Mouse (Mus musculus) liver, postnatal 0 days (tissue): Measurements from ENCODE around the gene P3h2. TPM values are rescaled to one million over a fixed set of nuclear protein-coding genes. Genes with fewer than 3 reads are reported as not detected.

ENCODE experiments used
- ATAC-seq: fragments of 200-750 bp; cut with Nextera tagmentation; 2 replicates; pipeline ENCODE4 v1.8.0; 2017; ENCODE audit warnings: mild to moderate bottlenecking, moderate library complexity
- DNase-seq: peaks from one replicate; pipeline ENCODE4 v3.0.0-alpha.2; 2016
- H3K27ac ChIP-seq: fragments of 300-500 bp; sonication (generic); 2 replicates; pipeline ENCODE4 v1.5.1; 2014; ENCODE audit warnings: antibody characterized with exemption, moderate library complexity, mild to moderate bottlenecking, low read depth
- H3K27me3 ChIP-seq: fragments of 300-500 bp; sonication (generic); 2 replicates; pipeline ENCODE4 v1.6.1; 2014; ENCODE audit warnings: low read length, control low read depth, mixed read lengths; ENCODE audit not compliant: insufficient read depth
- H3K36me3 ChIP-seq: fragments of 300-500 bp; sonication (generic); replicated peaks from 2 replicates; pipeline ENCODE4 v1.6.1; 2014; ENCODE audit warnings: mild to moderate bottlenecking, control low read depth, low read length, moderate library complexity, mixed read lengths; ENCODE audit not compliant: insufficient read depth
- H3K4me1 ChIP-seq: fragments of 300-500 bp; sonication (generic); 2 replicates; pipeline ENCODE4 v1.6.1; 2014; ENCODE audit warnings: antibody characterized with exemption, mild to moderate bottlenecking, control low read depth; ENCODE audit not compliant: insufficient read depth
- H3K4me2 ChIP-seq: fragments of 300-500 bp; sonication (generic); 2 replicates; pipeline ENCODE4 v1.6.1; 2014; ENCODE audit warnings: low read depth, mild to moderate bottlenecking, low read length, moderate library complexity, mixed read lengths
- H3K4me3 ChIP-seq: fragments of 300-500 bp; sonication (generic); 2 replicates; pipeline ENCODE4 v1.5.1; 2014; ENCODE audit warnings: low read depth, low read length
- H3K9ac ChIP-seq: fragments of 300-500 bp; sonication (generic); replicated peaks from 2 replicates; pipeline ENCODE4 v1.6.1; 2014; ENCODE audit warnings: mild to moderate bottlenecking, moderate library complexity
- H3K9me3 ChIP-seq: fragments of 300-500 bp; sonication (generic); 2 replicates; pipeline ENCODE4 v1.6.1; 2016; ENCODE audit warnings: mild to moderate bottlenecking, control low read depth, low read length, mixed read lengths
- CTCF ChIP-seq: sonication (generic); IDR thresholded peaks from 2 replicates; pipeline ENCODE4 v1.5.1; 2016; ENCODE audit warnings: antibody characterized with exemption, low read depth
- EP300 ChIP-seq: IDR thresholded peaks from 2 replicates; pipeline ENCODE4 v1.6.1; 2016; ENCODE audit warnings: antibody characterized with exemption, low read depth, mild to moderate bottlenecking
- WGBS: fragments of 180-500 bp; shearing (Covaris S2); extraction: QIAGEN DNeasy Blood & Tissue Kit; methylation state at CpG from one replicate; pipeline ENCODE4 v1.1.7; 2014; ENCODE audit not compliant: insufficient replicate concordance; 5-methylcytosine and 5-hydroxymethylcytosine counted together
- polyA plus RNA-seq: library from polyadenylated mRNA; unstranded; fragments of >200 nt; fragmentation: Nextera tagmentation; extraction: Ambion mirVana; gene quantifications from 2 replicates; pipeline ENCODE4 v1.2.1, GENCODE M21; 2015

The P3h2 gene
- polyA plus RNA-seq, 1 experiment from 2014 or later, result 0.40 TPM

DNA sequence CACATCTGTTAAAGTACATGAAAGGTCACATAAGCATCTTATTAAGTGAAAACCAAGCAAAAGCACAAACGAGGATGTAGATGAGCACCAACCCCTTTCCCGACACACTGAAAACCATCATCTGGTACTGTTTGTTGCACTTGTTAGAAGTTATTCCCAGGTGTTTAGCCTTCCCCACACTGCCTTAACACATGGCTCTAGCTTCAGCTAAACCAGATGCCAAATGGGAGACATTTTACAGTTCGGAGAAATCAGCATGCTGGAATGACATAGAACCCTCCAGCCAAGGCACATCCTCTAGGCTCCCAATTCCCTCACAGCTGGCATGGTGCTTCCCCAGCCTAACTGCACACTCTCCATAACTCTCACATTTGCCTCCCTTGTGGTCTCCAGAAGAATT lies 66.3 kb downstream of the P3h2 start:
- Histone ChIP-seq H3K27ac (no peak overlapping the region), H3K36me3 (no peaks in the 10 kb centered on the region), H3K27me3 (no peaks in the 10 kb centered on the region), H3K4me3 (no peak overlapping the region), H3K4me2 (no peak overlapping the region), H3K9me3 (no peaks in the 10 kb centered on the region), H3K4me1 (no peaks in the 10 kb centered on the region), H3K9ac (no peak overlapping the region)
- 79% methylated on average over 3 of the region's 3 CpGs for WGBS
- DNase-seq, result no peak
- no peak for ATAC-seq
- no peak for TF ChIP-seq CTCF
- no peak for TF ChIP-seq EP300

DNA sequence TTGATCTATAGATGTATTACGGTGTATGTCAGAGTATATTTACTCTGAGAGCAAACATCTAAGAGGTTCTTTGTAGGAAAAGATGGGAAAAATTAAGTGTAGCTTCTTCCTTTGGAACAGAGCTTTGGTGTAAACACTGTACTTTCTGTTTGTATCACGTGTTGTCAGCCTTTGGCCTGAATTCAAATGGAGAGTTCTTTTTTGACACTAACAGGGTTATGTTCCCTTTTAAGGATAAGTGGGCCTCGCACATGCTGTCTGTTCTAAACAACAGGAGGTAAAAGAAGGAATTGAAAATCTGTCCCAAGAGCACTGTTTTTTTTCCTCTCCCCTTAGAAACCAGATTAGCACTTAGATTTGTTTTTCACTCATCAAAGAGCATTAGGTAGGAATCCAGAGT lies 70.1 kb downstream of the P3h2 start:
- Histone ChIP-seq H3K27me3 (no peaks in the 10 kb centered on the region), H3K9me3 (no peaks in the 10 kb centered on the region), H3K27ac (no peak overlapping the region), H3K4me2 (no peak overlapping the region), H3K4me3 (no peak overlapping the region), H3K9ac (no peak overlapping the region), H3K36me3 (no peaks in the 10 kb centered on the region), H3K4me1 (no peaks in the 10 kb centered on the region)
- WGBS, result 63% methylated on average over 3 of the region's 3 CpGs
- DNase-seq (no peak), ATAC-seq (no peak)
- TF ChIP-seq CTCF (no peak), EP300 (no peak)

DNA sequence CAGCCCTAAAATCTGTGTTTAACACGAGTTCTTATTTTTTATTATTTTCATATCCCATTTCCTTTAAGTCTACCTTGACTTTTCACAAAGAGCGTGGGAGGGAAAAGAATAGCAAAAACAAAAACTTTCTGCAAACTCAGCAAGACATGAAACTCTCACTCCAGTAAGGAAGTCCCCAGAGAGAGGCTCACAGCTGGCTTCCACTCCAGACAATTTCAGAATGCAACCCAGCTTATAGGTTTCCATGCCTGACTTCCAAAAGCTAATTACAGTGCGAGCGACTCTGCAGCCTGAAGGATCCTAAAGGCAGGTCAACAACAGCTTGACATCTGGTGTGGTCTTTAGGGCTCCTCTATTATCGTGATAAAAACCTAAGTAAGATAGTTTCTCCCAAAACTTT lies 70.5 kb downstream of the P3h2 start:
- DNase-seq (no peak), ATAC-seq (no peak)
- WGBS, result 64% methylated on average over 5 of the region's 5 CpGs
- H3K27me3 ChIP-seq, result no peaks in the 10 kb centered on the region
- no peaks in the 10 kb centered on the region for H3K4me1 ChIP-seq
- no peak overlapping the region for H3K4me3 ChIP-seq
- H3K4me2 ChIP-seq, result no peak overlapping the region
- TF ChIP-seq EP300, result no peak
- no peak for TF ChIP-seq CTCF
- no peak overlapping the region for H3K9ac ChIP-seq
- 0 out of 2 replicates have a peak overlapping the region, but pooled peaks have one; percentile 5 for H3K27ac ChIP-seq
- no peaks in the 10 kb centered on the region for H3K9me3 ChIP-seq
- no peaks in the 10 kb centered on the region for H3K36me3 ChIP-seq

DNA sequence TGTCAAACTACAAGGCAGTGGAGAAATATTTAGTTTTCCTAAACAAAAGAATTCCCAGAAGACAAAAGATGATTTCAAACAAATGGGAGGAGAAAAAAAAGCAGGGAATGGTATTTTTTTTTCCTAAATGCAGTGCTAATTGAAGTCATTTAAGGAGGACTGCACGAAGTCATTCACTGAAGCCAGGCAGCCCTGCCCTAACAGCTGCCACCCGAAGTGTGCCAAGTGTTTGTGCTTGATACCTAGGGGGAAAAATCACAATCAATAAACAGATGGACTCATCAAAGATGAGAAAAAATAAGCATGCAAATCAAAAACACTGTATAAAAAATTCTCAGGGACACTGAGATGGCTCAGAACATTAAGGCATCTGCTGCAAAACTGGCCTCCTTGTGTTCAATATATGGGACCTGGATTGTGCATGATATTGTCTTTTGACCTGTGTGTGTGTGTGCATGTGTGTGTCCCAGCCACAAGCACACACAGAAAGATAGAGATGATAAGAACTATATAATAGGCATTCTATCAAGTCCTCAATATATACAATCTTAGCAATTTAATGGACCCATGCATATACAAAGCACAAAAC lies 76.1 kb downstream of the P3h2 start:
- no peak for ATAC-seq
- no peak for DNase-seq
- Histone ChIP-seq H3K27me3 (no peaks in the 10 kb centered on the region), H3K4me1 (no peaks in the 10 kb centered on the region), H3K9me3 (no peaks in the 10 kb centered on the region), H3K36me3 (no peaks in the 10 kb centered on the region), H3K4me3 (no peak overlapping the region), H3K4me2 (no peak overlapping the region), H3K9ac (no peak overlapping the region), H3K27ac (no peak overlapping the region)
- 65% methylated on average over 2 of the region's 2 CpGs for WGBS
- TF ChIP-seq EP300 (no peak), CTCF (no peak)

DNA sequence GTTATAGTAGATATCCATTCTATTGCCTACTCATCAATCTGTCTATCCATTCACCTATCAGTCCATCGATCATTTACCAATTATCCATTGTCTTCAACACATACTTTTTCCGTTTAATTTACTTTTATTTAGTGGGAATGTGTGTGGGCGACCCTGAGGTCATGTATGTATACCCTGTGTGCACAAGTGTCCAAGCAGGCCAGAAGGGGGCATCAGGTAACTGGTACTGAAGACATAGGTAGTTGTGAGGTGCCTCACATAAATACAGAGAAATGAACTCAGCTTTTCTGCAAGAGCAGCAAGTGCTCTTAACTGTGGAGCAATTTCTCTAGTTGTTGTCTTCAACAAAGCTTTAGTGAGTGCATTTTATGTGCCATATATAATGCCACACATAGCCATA lies 79.2 kb downstream of the P3h2 start:
- H3K4me1 ChIP-seq, result no peaks in the 10 kb centered on the region
- DNase-seq (no peak), ATAC-seq (no peak)
- no peaks in the 10 kb centered on the region for H3K27me3 ChIP-seq
- no peak overlapping the region for H3K27ac ChIP-seq
- no peaks in the 10 kb centered on the region for H3K9me3 ChIP-seq
- TF ChIP-seq CTCF, result 0 out of 2 replicates have a peak, but pooled peaks have one; percentile 21
- no peak for TF ChIP-seq EP300
- H3K4me3 ChIP-seq, result no peak overlapping the region
- no peaks in the 10 kb centered on the region for H3K36me3 ChIP-seq
- no peak overlapping the region for H3K4me2 ChIP-seq
- no peak overlapping the region for H3K9ac ChIP-seq
- WGBS, result 77% methylated on average over 3 of the region's 3 CpGs

DNA sequence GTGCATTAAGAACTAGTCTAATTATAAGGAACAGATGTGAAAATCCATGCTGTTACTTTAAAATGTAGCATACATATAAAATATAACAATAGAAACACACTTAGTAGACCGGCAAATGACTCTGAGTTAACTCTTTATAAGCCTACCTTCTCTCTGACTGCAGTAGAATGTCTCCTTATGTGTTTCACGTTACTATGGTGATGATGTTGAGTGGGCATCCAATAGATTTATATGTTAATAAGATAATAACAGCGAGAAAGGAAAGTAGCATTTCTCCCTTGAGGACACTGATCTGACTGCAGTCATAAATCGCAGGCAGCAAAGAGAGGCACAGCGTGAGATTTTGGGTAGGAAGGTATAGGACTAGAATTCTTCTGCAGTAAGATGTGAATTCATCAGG lies 81.0 kb downstream of the P3h2 start:
- no peaks in the 10 kb centered on the region for H3K9me3 ChIP-seq
- no peak overlapping the region for H3K27ac ChIP-seq
- H3K4me1 ChIP-seq, result no peaks in the 10 kb centered on the region
- ATAC-seq (no peak), DNase-seq (no peak)
- no peak overlapping the region for H3K4me2 ChIP-seq
- WGBS, result 78% methylated on average over 5 of the region's 5 CpGs
- TF ChIP-seq EP300, result no peak
- H3K9ac ChIP-seq, result no peak overlapping the region
- H3K27me3 ChIP-seq, result no peaks in the 10 kb centered on the region
- H3K4me3 ChIP-seq, result no peak overlapping the region
- no peaks in the 10 kb centered on the region for H3K36me3 ChIP-seq

DNA sequence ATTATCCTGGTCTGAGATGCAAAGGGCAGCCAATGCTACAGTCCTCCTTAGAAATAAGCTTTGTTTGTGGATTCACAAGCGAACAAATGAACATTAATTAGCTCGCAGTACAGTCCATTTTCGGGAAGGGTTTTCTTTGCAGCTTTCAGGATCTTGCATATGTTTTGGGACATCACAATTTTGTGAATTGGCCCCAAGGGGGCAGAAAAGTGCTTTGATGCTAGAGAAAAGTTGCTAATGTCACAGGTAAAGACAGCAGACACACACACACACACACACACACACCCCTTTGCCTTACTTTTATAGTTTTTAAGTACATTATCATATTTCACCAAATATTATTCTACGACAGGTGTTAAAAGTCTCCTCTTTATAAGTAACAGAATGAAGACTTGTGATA lies 82.2 kb downstream of the P3h2 start:
- TF ChIP-seq EP300 (no peak), CTCF (peak; percentile 21; the same call in 1 of the 2 replicates)
- WGBS, result 78% methylated on average over 4 of the region's 4 CpGs
- Histone ChIP-seq H3K9ac (no peak overlapping the region), H3K4me1 (no peaks in the 10 kb centered on the region), H3K27me3 (no peaks in the 10 kb centered on the region), H3K4me3 (no peak overlapping the region), H3K36me3 (no peaks in the 10 kb centered on the region), H3K27ac (no peak overlapping the region), H3K9me3 (no peaks in the 10 kb centered on the region), H3K4me2 (no peak overlapping the region)
- ATAC-seq (no peak), DNase-seq (no peak)
